Mouse (Mus musculus) heart, embryonic 12.5 days (tissue): Measurements from ENCODE around the gene Bcar3. TPM values are rescaled to one million over a fixed set of nuclear protein-coding genes. Genes with fewer than 3 reads are reported as not detected.

Experiments
- ATAC-seq: fragments of 200-750 bp; cut with Nextera tagmentation; 2 replicates; pipeline ENCODE4 v1.8.0; 2017; ENCODE audit warnings: moderate TSS enrichment, moderate library complexity; ENCODE audit not compliant: insufficient number of reproducible peaks, low FRiP score
- H3K27ac ChIP-seq: fragments of 300-500 bp; sonication (generic); 2 replicates; pipeline ENCODE4 v1.5.1; 2016; ENCODE audit warnings: mild to moderate bottlenecking, moderate library complexity; ENCODE audit not compliant: poor library complexity, severe bottlenecking
- H3K27me3 ChIP-seq: fragments of 300-500 bp; sonication (generic); replicated peaks from 2 replicates; pipeline ENCODE4 v1.6.1; 2016; ENCODE audit warnings: mild to moderate bottlenecking, moderate library complexity
- H3K36me3 ChIP-seq: fragments of 300-500 bp; sonication (generic); 2 replicates; pipeline ENCODE4 v1.6.1; 2016; ENCODE audit warnings: mild to moderate bottlenecking, moderate library complexity
- H3K4me1 ChIP-seq: fragments of 300-500 bp; sonication (generic); replicated peaks from 2 replicates; pipeline ENCODE4 v1.6.1; 2016; ENCODE audit warnings: mild to moderate bottlenecking
- H3K4me2 ChIP-seq: fragments of 300-500 bp; sonication (generic); 2 replicates; pipeline ENCODE4 v1.6.1; 2016; ENCODE audit warnings: mild to moderate bottlenecking, moderate library complexity
- H3K4me3 ChIP-seq: fragments of 300-500 bp; sonication (generic); 2 replicates; pipeline ENCODE4 v1.5.1; 2016; ENCODE audit warnings: mild to moderate bottlenecking
- H3K9ac ChIP-seq: fragments of 300-500 bp; sonication (generic); 2 replicates; pipeline ENCODE4 v1.6.1; 2016; ENCODE audit warnings: mild to moderate bottlenecking, moderate library complexity
- H3K9me3 ChIP-seq: fragments of 300-500 bp; sonication (generic); replicated peaks from 2 replicates; pipeline ENCODE4 v1.6.1; 2016; ENCODE audit warnings: mild to moderate bottlenecking, moderate library complexity
- WGBS: fragments of 180-500 bp; shearing (Covaris S2); methylation state at CpG from one replicate; pipeline ENCODE4 v1.1.7; 2016; 5-methylcytosine and 5-hydroxymethylcytosine counted together
- polyA plus RNA-seq: library from polyadenylated mRNA; unstranded; fragments of >200 nt; fragmentation: Nextera tagmentation; extraction: Ambion mirVana; gene quantifications from 2 replicates; pipeline ENCODE4 v1.2.1, GENCODE M21; 2016

Bcar3 gene
- polyA plus RNA-seq, 1 experiment from 2014 or later: 7.3 TPM

DNA sequence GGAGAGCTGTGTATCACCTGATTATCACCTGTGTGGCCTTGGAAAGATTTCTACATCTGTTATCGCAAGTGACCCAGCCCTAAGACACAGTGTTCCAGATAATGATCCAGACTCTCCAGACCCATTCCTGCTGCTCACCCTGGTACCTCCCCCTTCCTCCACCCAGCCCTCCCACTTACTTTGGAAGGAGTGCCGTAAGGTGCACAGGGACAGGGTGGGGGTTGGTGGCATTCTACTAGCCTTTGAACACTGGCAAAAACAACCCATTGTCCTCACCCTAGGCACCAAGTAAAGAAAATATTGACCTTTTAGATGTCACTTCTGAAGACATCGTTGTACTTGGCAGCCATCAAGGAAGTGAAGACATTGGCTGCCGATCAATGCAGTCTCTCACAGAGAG is 180.9 kb downstream of the Bcar3 start:
- Histone ChIP-seq H3K4me2 (no peak overlapping the region), H3K27ac (no peak overlapping the region), H3K9me3 (no peaks in the 10 kb centered on the region), H3K9ac (no peak overlapping the region), H3K4me1 (peaks cover 36% of the 10 kb centered on the region), H3K4me3 (no peak overlapping the region), H3K27me3 (peaks cover 86% of the 10 kb centered on the region), H3K36me3 (no peaks in the 10 kb centered on the region)
- ATAC-seq: peak; percentile 30; the same call in 1 of the 2 replicates
- 53% methylated on average over 4 of the region's 4 CpGs for WGBS

DNA sequence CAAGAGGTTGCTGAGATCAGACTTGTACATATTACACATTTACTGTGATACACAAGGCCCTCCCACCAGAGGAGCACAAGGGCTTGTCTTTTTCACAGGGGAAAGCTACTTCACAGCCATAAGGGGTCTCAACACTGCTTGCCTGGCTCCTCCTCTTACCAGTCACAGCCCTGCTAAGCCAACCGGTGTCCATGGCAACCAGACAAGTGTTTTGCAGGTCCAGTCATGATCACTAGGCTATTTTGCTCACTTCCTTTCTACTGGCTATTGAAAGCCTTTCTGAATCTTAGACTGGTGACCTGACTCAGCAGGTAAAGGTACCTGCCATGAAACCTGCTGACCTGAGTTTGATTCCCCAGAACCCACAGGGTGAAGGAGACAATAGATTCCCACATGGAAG is 181.8 kb downstream of the Bcar3 start:
- WGBS: 49% methylated on average over 1 of the region's 1 CpGs
- Histone ChIP-seq H3K9ac (no peak overlapping the region), H3K27me3 (peaks cover 87% of the 10 kb centered on the region), H3K27ac (no peak overlapping the region), H3K9me3 (no peaks in the 10 kb centered on the region), H3K4me2 (no peak overlapping the region), H3K4me3 (no peak overlapping the region), H3K4me1 (peaks cover 40% of the 10 kb centered on the region), H3K36me3 (no peaks in the 10 kb centered on the region)
- no peak for ATAC-seq

DNA sequence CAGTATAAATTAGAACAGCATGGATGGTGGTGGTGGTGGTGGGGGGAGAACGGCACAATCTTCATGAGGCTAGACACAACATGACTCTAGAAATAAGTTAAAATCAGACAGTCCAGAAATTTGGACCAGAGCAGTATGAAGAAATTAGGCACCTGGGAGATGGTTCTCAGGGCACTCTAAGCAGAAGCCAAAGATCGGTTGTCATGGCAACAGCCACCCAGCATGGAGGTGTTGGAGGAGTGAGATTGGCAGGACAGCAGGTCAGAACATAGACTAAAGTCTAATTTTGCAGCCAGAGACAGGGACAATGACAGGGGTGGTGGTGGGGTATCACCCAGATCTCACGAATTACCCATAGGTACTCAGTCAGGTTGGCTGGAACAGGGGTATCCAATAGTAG is 182.7 kb downstream of the Bcar3 start:
- H3K27ac ChIP-seq: no peak overlapping the region

DNA sequence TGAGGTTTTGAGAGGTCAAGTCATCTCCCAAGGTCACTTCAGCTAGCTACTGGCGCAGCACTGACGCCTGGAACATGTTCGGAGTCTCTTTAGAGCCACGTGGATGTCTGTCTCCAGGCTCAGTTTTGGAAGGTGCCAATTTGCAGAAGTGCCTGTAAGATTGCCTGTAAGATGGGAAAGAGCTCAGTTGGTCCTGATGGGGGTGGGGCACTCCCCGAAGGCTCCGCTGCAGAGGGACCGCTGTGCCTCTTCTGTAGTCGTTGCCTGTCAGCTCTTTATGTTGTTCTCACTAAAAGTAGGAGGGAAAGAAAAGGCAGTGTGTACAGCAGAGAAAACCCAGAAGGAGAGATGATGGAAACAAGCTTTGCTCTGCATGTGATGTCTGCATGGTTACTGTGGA is 183.6 kb downstream of the Bcar3 start:
- no peak overlapping the region for H3K27ac ChIP-seq
- H3K4me2 ChIP-seq: no peak overlapping the region
- no peak for ATAC-seq
- H3K9ac ChIP-seq: no peak overlapping the region
- peaks cover 82% of the 10 kb centered on the region for H3K27me3 ChIP-seq
- H3K9me3 ChIP-seq: no peaks in the 10 kb centered on the region
- H3K36me3 ChIP-seq: no peaks in the 10 kb centered on the region
- H3K4me1 ChIP-seq: peaks cover 42% of the 10 kb centered on the region
- 52% methylated on average over 8 of the region's 8 CpGs for WGBS
- H3K4me3 ChIP-seq: no peak overlapping the region

More for the DNA sequence above, 182.7 kb downstream of the Bcar3 start:
- Histone ChIP-seq H3K4me1 (peaks cover 33% of the 10 kb centered on the region), H3K36me3 (no peaks in the 10 kb centered on the region), H3K4me2 (no peak overlapping the region), H3K9me3 (no peaks in the 10 kb centered on the region), H3K27me3 (peaks cover 82% of the 10 kb centered on the region), H3K4me3 (no peak overlapping the region), H3K9ac (no peak overlapping the region)
- 82% methylated on average over 3 of the region's 3 CpGs for WGBS
- no peak for ATAC-seq

DNA sequence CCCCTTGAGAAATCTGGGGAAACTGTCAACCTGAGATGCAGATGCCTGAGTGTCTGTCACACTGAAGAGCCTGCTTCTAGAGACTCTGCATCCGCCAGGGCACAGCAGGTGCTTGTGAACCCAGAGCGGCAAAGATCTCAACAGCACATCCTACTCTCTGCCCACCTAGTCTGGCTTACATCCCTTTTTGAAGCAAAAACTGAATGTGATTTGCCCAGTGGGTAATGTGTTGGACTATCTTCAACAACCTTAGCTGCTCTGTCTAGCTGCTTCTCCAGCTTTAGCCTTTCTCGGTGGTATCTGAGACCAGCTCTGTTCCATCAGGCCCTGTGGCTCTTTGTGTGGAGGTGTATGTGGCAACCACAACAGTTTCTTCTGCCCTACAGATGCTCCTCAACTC is 184.8 kb downstream of the Bcar3 start:
- Histone ChIP-seq H3K4me2 (no peak overlapping the region), H3K4me3 (no peak overlapping the region), H3K36me3 (no peaks in the 10 kb centered on the region), H3K9me3 (no peaks in the 10 kb centered on the region), H3K27me3 (peaks cover 82% of the 10 kb centered on the region), H3K9ac (no peak overlapping the region), H3K27ac (no peak overlapping the region), H3K4me1 (peaks cover 47% of the 10 kb centered on the region)
- ATAC-seq: no peak
- WGBS: 84% methylated on average over 3 of the region's 3 CpGs

DNA sequence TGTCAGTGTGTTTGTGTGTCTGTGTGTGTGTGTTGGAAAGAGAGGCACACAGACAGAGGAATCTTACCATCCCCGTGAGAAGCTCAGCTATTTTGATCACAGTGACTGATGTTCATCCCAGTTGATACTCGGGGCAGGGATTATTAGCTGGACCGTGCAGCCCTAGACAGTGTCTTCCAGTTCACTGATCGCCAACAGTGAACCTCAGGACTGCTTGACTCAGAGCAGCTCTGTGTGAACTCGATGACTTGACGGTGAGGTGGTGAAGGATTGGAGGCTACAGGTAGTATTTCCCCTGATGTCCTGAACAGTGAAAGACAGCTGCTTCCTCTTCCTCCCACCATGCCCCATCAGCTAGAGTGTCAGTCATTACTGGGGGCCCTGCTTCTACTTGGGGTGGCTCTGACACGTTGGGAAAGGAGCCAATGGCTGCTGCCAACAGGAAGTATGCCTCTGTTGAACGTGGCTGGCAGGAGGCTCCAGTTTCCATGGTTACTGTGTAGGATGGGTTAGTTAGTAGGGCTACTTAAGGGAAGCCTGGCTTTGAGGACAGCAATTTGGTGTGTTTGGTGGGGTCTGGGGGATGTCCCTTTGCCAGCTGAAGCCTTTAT is 186.2 kb downstream of the Bcar3 start:
- Histone ChIP-seq H3K27me3 (peaks cover 90% of the 10 kb centered on the region), H3K9me3 (no peaks in the 10 kb centered on the region), H3K36me3 (no peaks in the 10 kb centered on the region), H3K4me3 (no peak overlapping the region), H3K9ac (no peak overlapping the region), H3K4me2 (no peak overlapping the region), H3K27ac (no peak overlapping the region), H3K4me1 (peaks cover 35% of the 10 kb centered on the region)
- ATAC-seq: no peak
- 58% methylated on average over 8 of the region's 8 CpGs for WGBS

DNA sequence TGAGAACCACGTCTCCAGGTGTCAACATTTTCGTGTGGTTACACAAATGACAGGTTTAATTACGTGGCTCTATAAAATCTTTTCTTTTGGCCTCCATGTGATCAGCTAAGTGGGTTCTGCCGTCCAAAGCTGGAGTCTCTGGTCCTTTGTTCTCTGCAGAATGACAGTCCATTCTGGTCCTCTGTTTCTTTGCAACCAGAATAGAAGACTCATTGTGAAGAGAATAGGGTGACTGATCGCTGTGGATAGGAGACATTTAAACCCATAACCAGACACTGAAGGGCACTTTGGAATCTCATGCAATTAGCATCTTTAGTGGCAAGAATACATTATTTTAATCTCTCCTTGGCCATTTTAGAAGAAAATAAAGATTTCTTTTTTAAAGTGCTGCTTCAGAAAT is 187.1 kb downstream of the Bcar3 start:
- Histone ChIP-seq H3K9ac (no peak overlapping the region), H3K4me2 (no peak overlapping the region), H3K36me3 (no peaks in the 10 kb centered on the region), H3K27me3 (peaks cover 87% of the 10 kb centered on the region), H3K4me1 (peaks cover 30% of the 10 kb centered on the region), H3K4me3 (no peak overlapping the region), H3K9me3 (no peaks in the 10 kb centered on the region), H3K27ac (no peak overlapping the region)
- WGBS: 78% methylated on average over 5 of the region's 5 CpGs
- no peak for ATAC-seq

DNA sequence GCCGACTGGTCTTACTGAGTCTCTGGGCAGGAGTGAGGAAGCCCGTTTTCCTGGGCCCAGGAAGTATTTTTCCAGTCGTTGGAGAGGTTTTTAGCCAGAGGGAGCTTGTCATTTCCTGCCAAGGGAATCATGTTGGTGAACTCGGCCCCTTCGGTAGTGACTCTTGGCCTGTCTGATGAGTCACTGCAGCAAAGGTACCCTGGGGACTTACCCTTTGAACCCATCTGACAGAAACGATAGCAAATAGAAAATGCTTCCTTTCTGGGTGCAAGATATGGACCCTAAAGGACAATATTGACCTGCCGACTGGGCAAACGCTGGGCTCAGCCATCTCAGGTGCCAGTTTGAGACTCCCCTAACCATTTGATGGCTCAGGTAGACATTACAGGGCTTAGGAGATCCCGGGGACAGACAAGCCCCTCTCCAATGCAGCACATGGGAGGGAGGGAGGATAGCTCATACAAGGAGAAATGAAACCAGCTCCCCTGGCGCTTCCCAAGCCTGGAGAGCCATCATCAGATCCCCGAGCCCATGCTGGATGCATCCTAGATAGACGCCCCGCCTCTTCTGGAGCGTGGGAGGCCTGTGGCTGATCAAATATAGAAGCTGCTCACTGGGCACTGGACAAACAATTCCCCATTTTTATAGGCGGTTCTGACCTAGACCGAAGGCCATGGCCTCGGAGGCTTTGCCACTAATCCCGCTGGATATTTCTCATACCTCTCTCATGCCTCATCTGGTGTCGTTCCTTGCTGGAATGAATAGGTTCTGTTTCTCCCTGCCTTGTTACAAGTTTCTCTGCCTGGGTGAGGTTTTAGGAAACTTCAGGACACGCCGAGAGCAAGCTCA is 188.2 kb downstream of the Bcar3 start:
- Histone ChIP-seq H3K9ac (no peak overlapping the region), H3K4me2 (no peak overlapping the region), H3K27me3 (peaks cover 86% of the 10 kb centered on the region), H3K4me1 (peaks cover 30% of the 10 kb centered on the region), H3K36me3 (no peaks in the 10 kb centered on the region), H3K4me3 (no peak overlapping the region), H3K9me3 (no peaks in the 10 kb centered on the region), H3K27ac (no peak overlapping the region)
- 62% methylated on average over 21 of the region's 21 CpGs for WGBS
- no peak for ATAC-seq

DNA sequence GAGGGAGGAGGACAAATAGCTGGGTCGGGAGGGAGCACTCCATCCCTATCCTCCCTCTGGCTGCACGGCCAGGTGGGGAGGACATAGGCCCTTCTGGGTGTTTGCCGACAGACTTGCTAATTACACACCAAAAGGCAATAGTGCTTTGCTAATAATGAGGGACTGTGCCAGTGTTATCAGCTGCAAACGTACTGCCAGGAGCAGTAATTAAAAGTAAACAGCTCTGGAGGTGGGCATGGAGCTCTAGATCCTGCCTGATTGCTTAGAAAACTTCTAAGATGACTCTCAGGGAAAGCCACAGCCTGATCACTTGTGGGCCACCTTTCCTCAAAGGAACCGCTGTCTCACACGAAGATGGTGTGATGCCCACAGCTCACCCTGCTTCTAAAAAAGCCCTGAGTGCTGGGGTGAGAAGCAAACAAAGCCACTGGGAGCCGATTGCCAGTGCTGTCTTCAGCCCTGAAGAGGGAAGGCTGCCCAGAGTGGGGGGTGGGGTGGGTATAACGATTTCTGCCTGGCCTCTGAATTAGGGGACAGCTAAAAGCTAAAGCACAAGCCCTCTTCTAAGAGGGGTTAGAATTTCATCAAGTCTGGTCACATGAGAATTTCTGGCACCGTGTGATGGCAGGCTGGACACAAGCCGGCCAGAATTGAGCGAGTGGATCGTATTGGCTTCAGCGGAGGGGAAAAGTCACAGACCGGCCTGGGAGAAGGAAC is 189.3 kb downstream of the Bcar3 start:
- no peak overlapping the region for H3K27ac ChIP-seq
- peaks cover 75% of the 10 kb centered on the region for H3K27me3 ChIP-seq
- H3K4me1 ChIP-seq: peaks cover 28% of the 10 kb centered on the region
- no peak overlapping the region for H3K9ac ChIP-seq
- WGBS: 20% methylated on average over 14 of the region's 14 CpGs
- no peaks in the 10 kb centered on the region for H3K9me3 ChIP-seq
- no peaks in the 10 kb centered on the region for H3K36me3 ChIP-seq
- peak overlapping the region; percentile 47 for H3K4me2 ChIP-seq
- no peak overlapping the region; the same call in 1 of the 2 replicates for H3K4me3 ChIP-seq
- 0 out of 2 replicates have a peak, but pooled peaks have one; percentile 39 for ATAC-seq

DNA sequence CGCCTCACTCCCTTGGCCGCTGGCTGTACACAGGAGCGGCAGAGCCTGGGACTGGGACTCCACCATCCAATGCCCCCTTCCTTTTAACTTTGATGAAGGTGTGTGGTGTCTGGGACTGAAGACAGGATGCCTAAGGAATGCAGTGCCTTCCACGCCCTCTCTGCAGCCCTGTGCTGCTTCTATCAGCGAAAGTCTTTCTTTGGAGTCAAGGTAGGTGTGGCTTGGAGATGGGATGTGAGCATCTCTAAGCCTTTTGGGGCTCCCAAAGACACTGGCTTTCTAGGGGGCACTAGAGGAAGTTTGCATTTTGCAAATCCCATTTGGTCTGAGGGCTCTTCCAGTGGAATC is 189.8 kb downstream of the Bcar3 start:
- no peak overlapping the region; the same call in 1 of the 2 replicates for H3K4me3 ChIP-seq
- H3K9ac ChIP-seq: no peak overlapping the region
- no peaks in the 10 kb centered on the region for H3K9me3 ChIP-seq
- no peaks in the 10 kb centered on the region for H3K36me3 ChIP-seq
- peak overlapping the region; percentile 47 for H3K4me2 ChIP-seq
- H3K27ac ChIP-seq: no peak overlapping the region
- 29% methylated on average over 5 of the region's 5 CpGs for WGBS
- no peak for ATAC-seq
- H3K4me1 ChIP-seq: peaks cover 33% of the 10 kb centered on the region
- H3K27me3 ChIP-seq: peaks cover 70% of the 10 kb centered on the region

DNA sequence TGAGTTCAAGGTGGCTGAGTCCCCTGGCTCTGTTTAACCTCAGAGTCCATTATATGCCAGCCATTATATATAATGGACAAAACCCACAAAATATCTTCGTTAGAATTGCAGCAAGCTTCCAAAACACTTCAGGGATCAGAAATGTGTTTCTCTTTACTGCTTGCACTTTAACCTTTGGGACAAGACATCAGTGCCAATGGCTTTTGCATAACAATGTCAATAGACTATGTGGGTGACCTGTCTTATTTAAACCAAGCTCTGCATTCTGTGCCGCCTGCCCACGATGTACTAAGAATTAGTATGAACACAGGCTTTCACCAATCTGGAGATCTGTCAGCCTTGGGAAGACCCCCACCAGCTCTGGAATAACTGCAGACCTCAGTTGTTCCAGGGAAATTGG is 190.4 kb downstream of the Bcar3 start:
- no peaks in the 10 kb centered on the region for H3K9me3 ChIP-seq
- peaks cover 70% of the 10 kb centered on the region for H3K27me3 ChIP-seq
- ATAC-seq: no peak
- 63% methylated on average over 3 of the region's 3 CpGs for WGBS
- no peak overlapping the region for H3K27ac ChIP-seq
- no peak overlapping the region for H3K4me3 ChIP-seq
- peaks cover 33% of the 10 kb centered on the region for H3K4me1 ChIP-seq
- H3K36me3 ChIP-seq: no peaks in the 10 kb centered on the region
- H3K9ac ChIP-seq: no peak overlapping the region
- H3K4me2 ChIP-seq: no peak overlapping the region
